In the genomic region with DNA sequence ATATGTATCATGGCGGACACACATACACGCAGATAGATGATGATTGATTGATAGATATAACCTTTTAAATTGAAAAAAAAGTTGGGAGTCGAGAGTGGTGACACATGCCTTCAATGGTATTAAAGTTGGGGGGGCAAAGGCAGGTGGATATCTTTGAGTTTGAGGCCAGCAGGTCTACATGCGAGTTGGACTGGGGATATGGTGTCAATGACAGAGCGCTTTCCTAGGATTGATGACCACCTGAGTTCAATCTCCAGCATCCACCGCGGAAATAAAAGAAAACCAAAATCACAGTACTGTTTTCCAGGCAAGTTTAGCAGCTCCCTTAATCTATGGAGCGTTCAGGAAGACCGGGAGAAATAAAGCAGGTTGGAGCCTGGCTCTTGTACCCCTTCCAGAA, we compare ENCODE assay signal across 8 mouse cellular contexts. TPM values are rescaled to one million over a fixed set of nuclear protein-coding genes. Genes with fewer than 3 reads are reported as not detected.
DNase-seq lines count a peak whose midpoint lies in the region; ATAC-seq and TF ChIP-seq lines count a peak whose summit lies in the region.

No protein-coding gene starts in this region.

- H3K4me3 ChIP-seq in lung, embryonic 15.5 days, result peak overlapping the region; percentile 82
- H3K4me3 ChIP-seq in embryonic fibroblast, embryonic 13.5 days (ENCODE audit: insufficient read depth, low read length), result peak overlapping the region; percentile 34
- peak overlapping the region; percentile 64 for H3K4me3 ChIP-seq in intestine, postnatal 0 days (ENCODE audit: low read depth, low read length)
- H3K4me3 ChIP-seq in neural tube, embryonic 14.5 days (ENCODE audit: low read depth, low read length), result peak overlapping the region; percentile 76

- peak overlapping the region; percentile 29 for H3K9ac ChIP-seq in lung, embryonic 15.5 days
- H3K9ac ChIP-seq in intestine, postnatal 0 days (ENCODE audit: low read depth, low read length), result no peak overlapping the region
- H3K9ac ChIP-seq in neural tube, embryonic 14.5 days (replicated peaks; ENCODE audit: low read depth, low read length), result no peak overlapping the region

- peaks cover 12% of the 10 kb centered on the region; the same call in 1 of the 2 replicates for H3K36me3 ChIP-seq in lung, embryonic 15.5 days
- peaks cover 13% of the 10 kb centered on the region; the same call in 1 of the 2 replicates for H3K36me3 ChIP-seq in intestine, postnatal 0 days (ENCODE audit: control insufficient read depth, insufficient read depth)
- peaks cover 2% of the 10 kb centered on the region; the same call in 1 of the 2 replicates for H3K36me3 ChIP-seq in neural tube, embryonic 14.5 days (ENCODE audit: control insufficient read depth, insufficient read depth, low read length)

- 0 out of 2 replicates have a peak, but pooled peaks cover 10% of the 10 kb centered on the region for H3K4me1 ChIP-seq in lung, embryonic 15.5 days
- H3K4me1 ChIP-seq in embryonic fibroblast, embryonic 13.5 days (ENCODE audit: control insufficient read depth, insufficient read depth, low read length), result no peaks in the 10 kb centered on the region
- no peaks in the 10 kb centered on the region for H3K4me1 ChIP-seq in intestine, postnatal 0 days (replicated peaks; ENCODE audit: control insufficient read depth, insufficient read depth, low read length)
- peaks cover 4% of the 10 kb centered on the region; the same call in 1 of the 2 replicates for H3K4me1 ChIP-seq in neural tube, embryonic 14.5 days (ENCODE audit: control insufficient read depth, insufficient read depth, low read length)

- H3K9me3 ChIP-seq in lung, embryonic 15.5 days, result no peaks in the 10 kb centered on the region
- no peaks in the 10 kb centered on the region for H3K9me3 ChIP-seq in intestine, postnatal 0 days (ENCODE audit: control insufficient read depth)
- no peaks in the 10 kb centered on the region for H3K9me3 ChIP-seq in neural tube, embryonic 14.5 days (ENCODE audit: control insufficient read depth, low read length)

- H3K27ac ChIP-seq in lung, embryonic 15.5 days, result no peak overlapping the region
- H3K27ac ChIP-seq in embryonic fibroblast, embryonic 13.5 days (ENCODE audit: insufficient read depth, low read length), result no peak overlapping the region
- no peak overlapping the region for H3K27ac ChIP-seq in intestine, postnatal 0 days (ENCODE audit: low read depth, low read length)
- H3K27ac ChIP-seq in neural tube, embryonic 14.5 days (ENCODE audit: low read depth, low read length), result no peak overlapping the region

- WGBS in lung, embryonic 15.5 days, result 36% methylated on average over 9 of the region's 9 CpGs
- WGBS in intestine, postnatal 0 days, result 35% methylated on average over 9 of the region's 9 CpGs
- WGBS in neural tube, embryonic 14.5 days, result 42% methylated on average over 9 of the region's 9 CpGs

- TF ChIP-seq POLR2A in embryonic fibroblast, embryonic 13.5 days (IDR thresholded peaks at IDR 0.05; ENCODE audit: low read depth, low read length), result no peak

- ATAC-seq in lung, embryonic 15.5 days (ENCODE audit: borderline replicate concordance, extremely low read depth, low FRiP score, low TSS enrichment), result 0 out of 2 replicates have a peak, but pooled peaks have one; percentile 7
- ATAC-seq in intestine, postnatal 0 days, result no peak
- ATAC-seq in neural tube, embryonic 14.5 days (ENCODE audit: low read depth), result peak; percentile 22; the same call in 1 of the 2 replicates

- no peaks in the 10 kb centered on the region for H3K27me3 ChIP-seq in lung, embryonic 15.5 days
- H3K27me3 ChIP-seq in intestine, postnatal 0 days (replicated peaks; ENCODE audit: control insufficient read depth, insufficient read depth, low read length), result no peaks in the 10 kb centered on the region
- H3K27me3 ChIP-seq in neural tube, embryonic 14.5 days (ENCODE audit: control insufficient read depth, insufficient read depth, low read length), result no peaks in the 10 kb centered on the region

- no peak for DNase-seq in lung, postnatal 10 days
- no peak for DNase-seq in retina, embryonic 14.5 days (ENCODE audit: low spot score)
- no peak for DNase-seq in left cerebral cortex, adult 18-20 months (ENCODE audit: low spot score in 2 of 2)
- no peak for DNase-seq in cerebellum, postnatal 36 days

- TF ChIP-seq CTCF in embryonic fibroblast, embryonic 13.5 days (IDR thresholded peaks at IDR 0.05; ENCODE audit: borderline replicate concordance, insufficient read depth, low read length), result no peak
- no peak for TF ChIP-seq CTCF in intestine, postnatal 0 days (IDR thresholded peaks at IDR 0.05; ENCODE audit: low read depth)

- peak overlapping the region; percentile 74 for H3K4me2 ChIP-seq in lung, embryonic 15.5 days
- peak overlapping the region; percentile 78 for H3K4me2 ChIP-seq in intestine, postnatal 0 days (replicated peaks; ENCODE audit: low read depth)
- H3K4me2 ChIP-seq in neural tube, embryonic 14.5 days (ENCODE audit: low read depth, low read length), result peak overlapping the region; percentile 61

RNA-seq across cellular contexts. Expression of gene Ift22, which starts 0.4 kb away (rescaled TPM):
- polyA plus RNA-seq in lung, embryonic 15.5 days (2015; fragmentation: Nextera tagmentation; extraction: Ambion mirVana), result 84.6 and 87.1 TPM in 2 replicates
- 30.0 and 32.3 TPM in 2 replicates for polyA plus RNA-seq in embryonic fibroblast, embryonic 13.5 days (2011; ENCODE audit: insufficient read length, low read depth, missing spikeins)
- polyA plus RNA-seq in intestine, postnatal 0 days (2015; fragmentation: Nextera tagmentation; extraction: Ambion mirVana), result 24.7 and 25.2 TPM in 2 replicates
- polyA plus RNA-seq in neural tube, embryonic 14.5 days (2014; fragmentation: Nextera tagmentation; extraction: Ambion mirVana), result 113 and 119 TPM in 2 replicates
- 10 to 100 TPM; 97.1 to 99.0 TPM for total RNA-seq in left cerebral cortex, adult 18-20 months (2021)

RNA-seq across cellular contexts. Expression of gene Col26a1, which starts 24.6 kb away (rescaled TPM):
- 12.1 and 13.5 TPM in 2 replicates for polyA plus RNA-seq in lung, embryonic 15.5 days (2015; fragmentation: Nextera tagmentation; extraction: Ambion mirVana)
- 4.4 TPM in 1 of 2 replicates, not detected in the other for polyA plus RNA-seq in embryonic fibroblast, embryonic 13.5 days (2011; ENCODE audit: insufficient read length, low read depth, missing spikeins)
- 2.2 and 2.7 TPM in 2 replicates for polyA plus RNA-seq in intestine, postnatal 0 days (2015; fragmentation: Nextera tagmentation; extraction: Ambion mirVana)
- polyA plus RNA-seq in neural tube, embryonic 14.5 days (2014; fragmentation: Nextera tagmentation; extraction: Ambion mirVana), result 12.6 and 22.7 TPM in 2 replicates
- 1 to 10 TPM; 7.3 to 8.8 TPM for total RNA-seq in left cerebral cortex, adult 18-20 months (2021)

RNA-seq across cellular contexts. Expression of gene Fis1, which starts 45.5 kb away (rescaled TPM):
- 291 and 292 TPM in 2 replicates for polyA plus RNA-seq in lung, embryonic 15.5 days (2015; fragmentation: Nextera tagmentation; extraction: Ambion mirVana)
- 107 and 111 TPM in 2 replicates for polyA plus RNA-seq in embryonic fibroblast, embryonic 13.5 days (2011; ENCODE audit: insufficient read length, low read depth, missing spikeins)
- polyA plus RNA-seq in intestine, postnatal 0 days (2015; fragmentation: Nextera tagmentation; extraction: Ambion mirVana), result 318 and 324 TPM in 2 replicates
- polyA plus RNA-seq in neural tube, embryonic 14.5 days (2014; fragmentation: Nextera tagmentation; extraction: Ambion mirVana), result 409 and 414 TPM in 2 replicates
- 100 to 1,000 TPM; 281 to 287 TPM for total RNA-seq in left cerebral cortex, adult 18-20 months (2021)

RNA-seq across cellular contexts. Expression of gene Cldn15, which starts 58.8 kb away (rescaled TPM):
- 4.7 and 5.1 TPM in 2 replicates for polyA plus RNA-seq in lung, embryonic 15.5 days (2015; fragmentation: Nextera tagmentation; extraction: Ambion mirVana)
- polyA plus RNA-seq in embryonic fibroblast, embryonic 13.5 days (2011; ENCODE audit: insufficient read length, low read depth, missing spikeins), result 0.35 TPM in 1 of 2 replicates, not detected in the other
- 29.5 and 31.2 TPM in 2 replicates for polyA plus RNA-seq in intestine, postnatal 0 days (2015; fragmentation: Nextera tagmentation; extraction: Ambion mirVana)
- polyA plus RNA-seq in neural tube, embryonic 14.5 days (2014; fragmentation: Nextera tagmentation; extraction: Ambion mirVana), result 0.12 and 0.39 TPM in 2 replicates
- not detected for total RNA-seq in left cerebral cortex, adult 18-20 months (2021)
